Mouse (Mus musculus): ENCODE measurements around the gene Farsb. TPM values are rescaled to one million over a fixed set of nuclear protein-coding genes. Genes with fewer than 3 reads are reported as not detected.

The Farsb gene
- total RNA-seq, 2 experiments from 2014 or later: 90.1 to 94.8 TPM

DNA sequence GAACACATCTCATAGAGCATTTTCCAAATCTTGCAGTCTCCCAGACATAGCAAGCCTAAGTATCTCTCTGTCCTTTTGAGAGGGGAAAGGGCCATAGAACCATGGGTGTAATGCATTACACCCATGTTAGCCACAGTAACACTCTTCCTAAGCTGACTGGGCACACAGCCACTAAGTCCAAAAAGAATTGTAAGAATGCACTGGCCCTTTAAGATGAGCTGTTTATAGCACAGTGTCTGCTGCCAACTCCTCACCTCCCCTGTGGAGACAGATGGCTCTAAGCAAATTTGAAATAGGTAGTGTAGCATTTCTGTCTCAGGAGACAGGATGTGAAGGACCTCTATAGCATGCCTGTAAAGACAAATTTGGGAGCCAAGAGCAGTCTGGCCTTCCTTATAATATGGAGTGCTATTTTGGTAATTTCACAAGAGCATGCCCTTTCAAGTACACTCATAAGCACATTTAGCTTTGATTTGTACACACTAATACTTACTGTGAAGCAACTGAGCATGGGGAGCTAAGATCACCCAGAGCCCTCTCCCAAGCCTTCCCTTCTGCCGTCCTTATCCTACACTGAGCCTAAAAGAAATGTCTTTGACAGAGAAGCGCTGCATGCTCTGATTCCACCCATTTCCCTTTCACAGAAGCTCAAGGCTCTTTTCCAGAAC lies 117.0 kb downstream of the Farsb start:
- DNase-seq: peak; percentile 85
- intact Hi-C loops (cut with DNase I): no loop called here

DNA sequence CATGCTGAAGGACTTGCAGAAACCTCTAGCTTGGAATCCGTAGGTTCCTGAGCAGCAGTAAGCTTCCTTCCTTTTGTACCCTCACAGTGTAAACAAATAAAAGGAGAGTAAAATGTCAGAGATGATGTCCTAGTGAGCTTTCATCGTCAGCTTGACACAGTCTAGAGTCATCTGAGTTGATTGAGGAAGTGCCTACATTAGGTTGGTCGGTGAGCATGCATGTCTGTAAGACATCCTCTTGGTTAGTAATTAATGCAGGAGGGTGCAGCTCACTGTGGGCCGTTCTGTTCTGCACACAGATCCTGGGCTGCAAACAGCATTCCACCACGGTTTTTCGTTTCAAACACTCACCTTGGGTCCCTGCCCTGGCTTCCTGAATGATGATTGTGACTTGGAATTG lies 118.6 kb downstream of the Farsb start:
- intact Hi-C loops (cut with DNase I): no loop called here
- no peak for DNase-seq

Other genes starting within 250 kb of the Farsb start
- gene Sgpp2, start 178.6 kb downstream of the Farsb start, total RNA-seq (2021): under 1 TPM; 0.38 to 0.64 TPM
- gene Mogat1, start 22.1 kb upstream of the Farsb start, total RNA-seq (2021): not detected
- under 1 TPM; 0.22 to 0.32 TPM for gene BC035947, start 23.3 kb upstream of the Farsb start, total RNA-seq (2021)
- 10 to 100 TPM; 88.4 to 96.8 TPM for gene Acsl3, start 168.9 kb upstream of the Farsb start, total RNA-seq (2021)
- 10 to 100 TPM; 14.1 to 16.4 TPM for gene Utp14b, start 169.1 kb upstream of the Farsb start, total RNA-seq (2021)

Measured in left cerebral cortex, postnatal 4 days (tissue).